Comparison of ENCODE assay signal across 22 mouse cellular contexts in genomic region chr3:85125471-85125870, GRCm38 (mm10).
DNase-seq lines count a peak whose midpoint lies in the region; ATAC-seq and TF ChIP-seq lines count a peak whose summit lies in the region.
"Had no signal": no experiment of that assay in that cellular context is flagged by ENCODE, and none has a peak within 500 bp of the region (broad histone marks: within the 10 kb centered on the region; RNA-seq: fewer than 3 reads in every experiment).

No protein-coding gene starts in this region.

- intact Hi-C loops in gastrocnemius, adult 2 months (cut with DNase I) = loop anchor here (5.0 kb wide), 1 partner anchor 47 kb away; no protein-coding TSS in a partner anchor
- intact Hi-C loops in heart, postnatal 10 days (cut with DNase I) = loop anchor here (10.0 kb wide), 1 partner anchor 59 kb away; no protein-coding TSS in a partner anchor

- no peak overlapping the region for H3K9ac ChIP-seq in heart, embryonic 11.5 days (ENCODE audit: low read depth, low read length)
- H3K9ac ChIP-seq: embryonic facial prominence, embryonic 13.5 days; embryonic facial prominence, embryonic 15.5 days; forebrain, embryonic 12.5 days had no signal

- H3K27me3 ChIP-seq in heart, embryonic 11.5 days (ENCODE audit: control insufficient read depth, insufficient read depth, low read length) = no peaks in the 10 kb centered on the region
- H3K27me3 ChIP-seq: embryonic facial prominence, embryonic 13.5 days; embryonic facial prominence, embryonic 15.5 days; forebrain, embryonic 12.5 days had no signal

- no peak for TF ChIP-seq CTCF in gastrocnemius, adult 2 months (IDR thresholded peaks at IDR 0.05)

- no peak for ATAC-seq in heart, embryonic 11.5 days (replicated peaks; ENCODE audit: insufficient number of reproducible peaks, low FRiP score, low TSS enrichment)
- ATAC-seq: forebrain, embryonic 14.5 days; forebrain, embryonic 16.5 days had no signal

- no peaks in the 10 kb centered on the region for H3K9me3 ChIP-seq in heart, embryonic 11.5 days (replicated peaks; ENCODE audit: control insufficient read depth, low read length)
- H3K9me3 ChIP-seq: embryonic facial prominence, embryonic 13.5 days; embryonic facial prominence, embryonic 15.5 days; forebrain, embryonic 10.5 days; forebrain, embryonic 12.5 days had no signal

- H3K4me3 ChIP-seq in gastrocnemius, adult 2 months = no peak overlapping the region
- H3K4me3 ChIP-seq in heart, embryonic 11.5 days (ENCODE audit: low read depth, low read length) = no peak overlapping the region
- H3K4me3 ChIP-seq: embryonic facial prominence, embryonic 13.5 days; embryonic facial prominence, embryonic 15.5 days; erythroblast, embryonic 14.5 days; forebrain, embryonic 10.5 days; forebrain, embryonic 12.5 days had no signal

- WGBS in heart, embryonic 11.5 days (ENCODE audit: insufficient replicate concordance) = 86% methylated on average over 5 of the region's 5 CpGs

- H3K27ac ChIP-seq in gastrocnemius, adult 2 months = peak overlapping the region; percentile 65
- no peak overlapping the region for H3K27ac ChIP-seq in heart, embryonic 11.5 days (ENCODE audit: low read depth, low read length)
- H3K27ac ChIP-seq: embryonic facial prominence, embryonic 13.5 days; embryonic facial prominence, embryonic 15.5 days; forebrain, embryonic 10.5 days; forebrain, embryonic 12.5 days had no signal

- DNase-seq in gastrocnemius, adult 2 months = peak; percentile 51
- DNase-seq in gastrocnemius, postnatal 4 days (ENCODE audit: low spot score in 2 of 2) = no peak
- peak; percentile 12 for DNase-seq in heart, postnatal 10 days
- DNase-seq in skeletal muscle tissue, adult 2 months (ENCODE audit: low read depth, low spot score) = peak; percentile 11
- no peak for DNase-seq in adrenal gland, postnatal 25 days
- DNase-seq: adrenal gland, adult 2 months; adrenal gland, postnatal 10 days; adrenal gland, postnatal 36 days; cerebellum, adult 11-12 months; cerebellum, adult 2 months; cerebellum, adult 9-10 months; cerebellum, postnatal 10 days; cerebellum, postnatal 25 days; embryo, embryonic 11 days had no signal

- no peaks in the 10 kb centered on the region for H3K36me3 ChIP-seq in heart, embryonic 11.5 days (ENCODE audit: control insufficient read depth, insufficient read depth, low read length)
- H3K36me3 ChIP-seq: embryonic facial prominence, embryonic 13.5 days; embryonic facial prominence, embryonic 15.5 days; forebrain, embryonic 10.5 days; forebrain, embryonic 12.5 days had no signal

- H3K4me2 ChIP-seq in heart, embryonic 11.5 days = no peak overlapping the region
- H3K4me2 ChIP-seq: embryonic facial prominence, embryonic 13.5 days; embryonic facial prominence, embryonic 15.5 days; forebrain, embryonic 12.5 days had no signal

- no peaks in the 10 kb centered on the region for H3K4me1 ChIP-seq in heart, embryonic 11.5 days (ENCODE audit: control insufficient read depth, insufficient read depth, low read length)
- H3K4me1 ChIP-seq: embryonic facial prominence, embryonic 15.5 days; forebrain, embryonic 10.5 days; forebrain, embryonic 12.5 days had no signal

Comparison
In these comparisons a context has a peak if more than half of its experiments do, and no peak if none do; other contexts are left out.
1. DNase-seq: peak in gastrocnemius, adult 2 months (single experiment), heart, postnatal 10 days (2 of 2) and skeletal muscle tissue, adult 2 months (single experiment); none in gastrocnemius, postnatal 4 days (0 of 2) and adrenal gland, postnatal 25 days (single experiment).